Mouse (Mus musculus): ENCODE data around the gene Rsph3a.
"Not testable (repeated sequence)": the region's sequence is repeated elsewhere in the genome, so short reads cannot be mapped to it uniquely, and the experiment has no call there.

GRCm38 (mm10) chr17:7946053-7946627 is 726 bp downstream of the Rsph3a start:
- not testable (repeated sequence) for TF ChIP-seq CTCF (IDR thresholded peaks at IDR 0.05; ENCODE audit: borderline replicate concordance, insufficient read depth, low read length); POLR2A (IDR thresholded peaks at IDR 0.05; ENCODE audit: low read depth, low read length)

Measured in embryonic fibroblast, embryonic 13.5 days (primary cell).